Mouse (Mus musculus) myocyte (in vitro differentiated cells): ENCODE measurements around the gene Atad2b.

Source experiments
- CEBPB ChIP-seq: IDR thresholded peaks from 2 replicates; pipeline ENCODE4 v1.6.1; 2011; ENCODE audit warnings: mild to moderate bottlenecking, moderate library complexity; ENCODE audit not compliant: poor library complexity, insufficient read depth, severe bottlenecking
- E2F4 ChIP-seq: IDR thresholded peaks from one replicate; pipeline ENCODE4 v1.6.1; 2011; ENCODE audit warnings: mild to moderate bottlenecking, control low read depth, moderate library complexity; ENCODE audit not compliant: insufficient read depth
- MYOD1 ChIP-seq, 3 experiments: IDR thresholded peaks; one replicate each; pipeline ENCODE4 v1.6.1; 2011; ENCODE audit warnings: control low read depth in 2 of 3, low read depth in 2 of 3, mild to moderate bottlenecking in 2 of 3, moderate library complexity in 1 of 3; ENCODE audit not compliant: insufficient read length in 2 of 3, control insufficient read depth in 1 of 3
- MYOG ChIP-seq, 3 experiments: IDR thresholded peaks; one replicate each; pipeline ENCODE4 v1.6.1; 2011; ENCODE audit warnings: control low read depth in 2 of 3, low read depth in 2 of 3, mild to moderate bottlenecking in 2 of 3; ENCODE audit not compliant: insufficient read length in 2 of 3, control insufficient read depth in 1 of 3, insufficient read depth in 1 of 3
- POLR2A ChIP-seq: IDR thresholded peaks from one replicate; pipeline ENCODE4 v1.6.1; 2011; ENCODE audit warnings: low read depth, mild to moderate bottlenecking, control low read depth, moderate library complexity; ENCODE audit not compliant: insufficient read length
- POLR2AphosphoS2 ChIP-seq: IDR thresholded peaks from one replicate; pipeline ENCODE4 v1.6.1; 2011; ENCODE audit warnings: low read depth, control low read depth; ENCODE audit not compliant: insufficient read length
- REST ChIP-seq: IDR thresholded peaks from one replicate; pipeline ENCODE4 v1.6.1; 2011; ENCODE audit warnings: mild to moderate bottlenecking, control low read depth, moderate library complexity; ENCODE audit not compliant: insufficient read depth, insufficient read length
- TCF12 ChIP-seq: IDR thresholded peaks from one replicate; pipeline ENCODE4 v1.6.1; 2011; ENCODE audit warnings: mild to moderate bottlenecking, control low read depth; ENCODE audit not compliant: poor library complexity, insufficient read depth, severe bottlenecking
- USF1 ChIP-seq: IDR thresholded peaks from one replicate; pipeline ENCODE4 v1.6.1; 2011; ENCODE audit warnings: low read depth, mild to moderate bottlenecking, control low read depth, moderate library complexity

- TF ChIP-seq MYOG (IDR thresholded peaks at IDR 0.05; ENCODE audit: control insufficient read depth in 1 of 3, insufficient read depth in 1 of 3, insufficient read length in 2 of 3, low read depth in 2 of 3) (no peak), POLR2A (no peak), TCF12 (no peak), REST (no peak), MYOD1 (IDR thresholded peaks at IDR 0.05; ENCODE audit: control insufficient read depth in 1 of 3, insufficient read length in 2 of 3, low read depth in 2 of 3) (no peak), CEBPB (no peak), POLR2AphosphoS2 (no peak), USF1 (no peak), E2F4 (no peak)
These were observed 43.6 kb upstream of the Atad2b start for GRCm38 (mm10) chr12:4873531-4873930.
